Comparison of ENCODE assay signal across 9 mouse cellular contexts in genomic region chr8:70763354-70763753, GRCm38 (mm10). TPM values are rescaled to one million over a fixed set of nuclear protein-coding genes. Genes with fewer than 3 reads are reported as not detected.
DNase-seq lines count a peak whose midpoint lies in the region; ATAC-seq lines count a peak whose summit lies in the region.
"Had no signal": no experiment of that assay in that cellular context is flagged by ENCODE, and none has a peak within 500 bp of the region (broad histone marks: within the 10 kb centered on the region; RNA-seq: fewer than 3 reads in every experiment).

No protein-coding gene starts in this region.

- no peak for ATAC-seq in intestine, embryonic 15.5 days

- no peak overlapping the region; the same call in 1 of the 2 replicates for H3K4me3 ChIP-seq in intestine, embryonic 15.5 days (replicated peaks)
- H3K4me3 ChIP-seq: neural tube, embryonic 12.5 days had no signal

- H3K9me3 ChIP-seq in intestine, embryonic 15.5 days, result no peaks in the 10 kb centered on the region
- H3K9me3 ChIP-seq: neural tube, embryonic 12.5 days had no signal

- H3K4me1 ChIP-seq in intestine, embryonic 15.5 days (replicated peaks), result peaks cover 56% of the 10 kb centered on the region

- H3K36me3 ChIP-seq in intestine, embryonic 15.5 days, result peaks cover 14% of the 10 kb centered on the region

- H3K27ac ChIP-seq in intestine, embryonic 15.5 days, result peak overlapping the region; percentile 89
- H3K27ac ChIP-seq: neural tube, embryonic 12.5 days had no signal

- H3K9ac ChIP-seq in intestine, embryonic 15.5 days, result no peak overlapping the region
- H3K9ac ChIP-seq: neural tube, embryonic 12.5 days had no signal

- peak; percentile 41 for DNase-seq in gastrocnemius, postnatal 25 days
- no peak for DNase-seq in gastrocnemius, postnatal 14 days
- peak; percentile 80 for DNase-seq in A20 (ENCODE audit: low read depth, low spot score)
- DNase-seq in adrenal gland, postnatal 14 days, result peak; percentile 81
- DNase-seq in natural killer cell, adult 2 months (ENCODE audit: low spot score in 2 of 2), result peak; percentile 55 to 77
- DNase-seq in frontal cortex, postnatal 36 days (ENCODE audit: low spot score in 2 of 2), result no peak
- DNase-seq in urinary bladder, postnatal 10 days (ENCODE audit: low spot score), result no peak

- WGBS in intestine, embryonic 15.5 days, result 7% methylated on average over 3 of the region's 3 CpGs

- peak overlapping the region; percentile 44 for H3K4me2 ChIP-seq in intestine, embryonic 15.5 days (replicated peaks)
- H3K4me2 ChIP-seq: neural tube, embryonic 12.5 days had no signal

- intact Hi-C loops in gastrocnemius, postnatal 14 days (cut with DNase I; ENCODE audit: low total_unique reads), result no loop called here

- no peaks in the 10 kb centered on the region for H3K27me3 ChIP-seq in intestine, embryonic 15.5 days (replicated peaks)

RNA-seq across cellular contexts. Expression of gene Mpv17l2, which starts 2.6 kb away (rescaled TPM):
- total RNA-seq in gastrocnemius, postnatal 25 days (2021), result 10 to 100 TPM; 19.6 to 25.6 TPM
- total RNA-seq in gastrocnemius, postnatal 14 days (2021), result 10 to 100 TPM; 28.3 to 31.9 TPM
- 113 and 123 TPM in 2 replicates for total RNA-seq in adrenal gland, postnatal 14 days (2021)
- 59.1 and 72.6 TPM in 2 replicates for polyA plus RNA-seq in intestine, embryonic 15.5 days (2015; fragmentation: Nextera tagmentation; extraction: Ambion mirVana)

RNA-seq across cellular contexts. Expression of gene Rab3a, which starts 8.9 kb away (rescaled TPM):
- total RNA-seq in gastrocnemius, postnatal 25 days (2021), result 10 to 100 TPM; 40.0 to 40.4 TPM
- total RNA-seq in gastrocnemius, postnatal 14 days (2021), result 10 to 100 TPM; 44.3 to 45.1 TPM
- 56.2 and 75.1 TPM in 2 replicates for total RNA-seq in adrenal gland, postnatal 14 days (2021)
- polyA plus RNA-seq in intestine, embryonic 15.5 days (2015; fragmentation: Nextera tagmentation; extraction: Ambion mirVana), result 24.0 and 26.0 TPM in 2 replicates

RNA-seq across cellular contexts. Expression of gene Pik3r2, which starts 13.2 kb away (rescaled TPM):
- 10 to 100 TPM; 13.1 to 18.7 TPM for total RNA-seq in gastrocnemius, postnatal 25 days (2021)
- total RNA-seq in gastrocnemius, postnatal 14 days (2021), result 10 to 100 TPM; 23.0 to 27.9 TPM
- 35.4 and 44.0 TPM in 2 replicates for total RNA-seq in adrenal gland, postnatal 14 days (2021)
- 53.1 and 55.3 TPM in 2 replicates for polyA plus RNA-seq in intestine, embryonic 15.5 days (2015; fragmentation: Nextera tagmentation; extraction: Ambion mirVana)

RNA-seq across cellular contexts. Expression of gene Pde4c, which starts 39.8 kb away (rescaled TPM):
- 1 to 10 TPM; 1.6 to 2.3 TPM for total RNA-seq in gastrocnemius, postnatal 25 days (2021)
- total RNA-seq in gastrocnemius, postnatal 14 days (2021), result 1 to 10 TPM; 2.9 to 3.4 TPM
- 1.9 TPM in 2 replicates for total RNA-seq in adrenal gland, postnatal 14 days (2021)
- polyA plus RNA-seq in intestine, embryonic 15.5 days (2015; fragmentation: Nextera tagmentation; extraction: Ambion mirVana), result 0.21 and 0.53 TPM in 2 replicates

RNA-seq across cellular contexts. Expression of gene Mast3, which starts 41.5 kb away (rescaled TPM):
- total RNA-seq in gastrocnemius, postnatal 25 days (2021), result 1 to 10 TPM; 2.4 to 3.4 TPM
- 1 to 10 TPM; 5.2 to 7.0 TPM for total RNA-seq in gastrocnemius, postnatal 14 days (2021)
- 22.9 and 28.2 TPM in 2 replicates for total RNA-seq in adrenal gland, postnatal 14 days (2021)
- 13.2 and 16.8 TPM in 2 replicates for polyA plus RNA-seq in intestine, embryonic 15.5 days (2015; fragmentation: Nextera tagmentation; extraction: Ambion mirVana)

Comparison
In these comparisons a context has a peak if more than half of its experiments do, and no peak if none do; other contexts are left out.
1. DNase-seq: peak in gastrocnemius, postnatal 25 days (single experiment), A20 (single experiment), adrenal gland, postnatal 14 days (single experiment) and natural killer cell, adult 2 months (2 of 2); none in gastrocnemius, postnatal 14 days (single experiment), frontal cortex, postnatal 36 days (0 of 2) and urinary bladder, postnatal 10 days (single experiment).